Mouse (Mus musculus): ENCODE measurements around the gene Atl1.

- no peak for TF ChIP-seq CTCF (conservative IDR thresholded peaks at IDR 0.05; ENCODE audit: insufficient read depth, insufficient read length, low read depth, low read length)
- no peak for TF ChIP-seq POLR2A (IDR thresholded peaks at IDR 0.05; ENCODE audit: low read depth, low read length)
Measured at GRCm38 (mm10) chr12:70005103-70005502, 112.7 kb downstream of the Atl1 start.

Measured in kidney, adult 2 months (tissue).